Mouse (Mus musculus) neural tube, embryonic 13.5 days (tissue): Measurements from ENCODE around the gene Naa80. TPM values are rescaled to one million over a fixed set of nuclear protein-coding genes. Genes with fewer than 3 reads are reported as not detected.

Experiments
- ATAC-seq: fragments of 200-750 bp; cut with Nextera tagmentation; 2 replicates; pipeline ENCODE4 v1.8.0; 2017; ENCODE audit warnings: low read depth, mild to moderate bottlenecking, moderate TSS enrichment, moderate library complexity
- H3K27ac ChIP-seq: fragments of 300-500 bp; sonication (generic); replicated peaks from 2 replicates; pipeline ENCODE4 v1.5.1; 2015; ENCODE audit warnings: moderate library complexity, mild to moderate bottlenecking, inconsistent platforms
- H3K27me3 ChIP-seq: fragments of 300-500 bp; sonication (generic); 2 replicates; pipeline ENCODE4 v1.6.1; 2015; ENCODE audit warnings: mild to moderate bottlenecking, inconsistent platforms
- H3K36me3 ChIP-seq: fragments of 300-500 bp; sonication (generic); 2 replicates; pipeline ENCODE4 v1.6.1; 2015; ENCODE audit warnings: mild to moderate bottlenecking, inconsistent platforms
- H3K4me1 ChIP-seq: fragments of 300-500 bp; sonication (generic); replicated peaks from 2 replicates; pipeline ENCODE4 v1.6.1; 2015; ENCODE audit warnings: inconsistent platforms
- H3K4me2 ChIP-seq: fragments of 300-500 bp; sonication (generic); 2 replicates; pipeline ENCODE4 v1.6.1; 2015; ENCODE audit warnings: inconsistent platforms, mild to moderate bottlenecking, moderate library complexity
- H3K4me3 ChIP-seq: fragments of 300-500 bp; sonication (generic); 2 replicates; pipeline ENCODE4 v1.5.1; 2015; ENCODE audit warnings: mild to moderate bottlenecking, inconsistent platforms
- H3K9ac ChIP-seq: fragments of 300-500 bp; sonication (generic); 2 replicates; pipeline ENCODE4 v1.6.1; 2015; ENCODE audit warnings: moderate library complexity, mild to moderate bottlenecking, inconsistent platforms
- H3K9me3 ChIP-seq: fragments of 300-500 bp; sonication (generic); 2 replicates; pipeline ENCODE4 v1.6.1; 2016; ENCODE audit warnings: inconsistent platforms
- WGBS: fragments of 180-500 bp; shearing (Covaris S2); methylation state at CpG from one replicate; pipeline ENCODE4 v1.1.7; 2015; 5-methylcytosine and 5-hydroxymethylcytosine counted together
- polyA plus RNA-seq: library from polyadenylated mRNA; unstranded; fragments of >200 nt; fragmentation: Nextera tagmentation; extraction: Ambion mirVana; gene quantifications from 2 replicates; pipeline ENCODE4 v1.2.1, GENCODE M21; 2015

Gene Naa80
- polyA plus RNA-seq, 1 experiment from 2014 or later = 19.0 TPM

DNA sequence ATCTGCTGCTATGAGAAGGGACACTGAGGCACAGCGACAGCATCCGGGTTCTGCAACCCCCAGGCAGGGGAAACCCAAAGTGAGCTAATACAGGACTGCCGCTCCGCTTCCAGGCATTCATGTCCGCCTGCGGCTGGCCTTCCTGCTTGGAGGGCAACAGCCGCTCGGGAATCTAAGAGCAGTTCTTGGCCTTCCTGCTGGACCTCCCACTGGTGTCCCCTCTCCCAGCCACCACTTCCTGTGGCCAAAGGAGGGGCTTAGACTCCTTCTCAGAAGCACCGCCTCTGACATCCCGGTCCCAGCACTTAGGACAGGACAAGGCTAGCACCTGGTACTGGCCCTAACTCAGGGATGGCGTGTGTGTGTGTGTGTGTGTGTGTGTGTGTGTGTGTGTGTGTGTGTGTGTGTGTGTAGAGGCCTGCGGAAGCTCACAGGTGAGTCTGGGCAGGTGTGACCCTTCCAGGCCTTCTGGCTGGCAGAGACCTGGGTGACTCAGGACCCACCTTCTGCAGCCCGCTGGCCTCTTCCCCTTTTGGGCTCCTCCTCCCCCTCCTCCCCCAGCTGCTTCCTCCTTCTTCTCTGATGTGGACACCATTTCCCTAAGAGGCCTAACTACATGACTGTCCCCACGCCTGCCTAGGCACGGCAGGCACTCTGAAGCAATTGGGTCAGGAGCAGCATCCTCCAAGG lies 50.2 kb downstream of the Naa80 start:
- no peak overlapping the region for H3K4me3 ChIP-seq
- 44% methylated on average over 14 of the region's 15 CpGs for WGBS
- no peaks in the 10 kb centered on the region for H3K27me3 ChIP-seq
- peak overlapping the region; percentile 96 for H3K9ac ChIP-seq
- peaks cover 98% of the 10 kb centered on the region for H3K4me1 ChIP-seq
- H3K36me3 ChIP-seq = peaks cover 4% of the 10 kb centered on the region; the same call in 1 of the 2 replicates
- peak overlapping the region; percentile 98 for H3K27ac ChIP-seq
- no peaks in the 10 kb centered on the region for H3K9me3 ChIP-seq
- ATAC-seq = no peak
- H3K4me2 ChIP-seq = peak overlapping the region; percentile 99

DNA sequence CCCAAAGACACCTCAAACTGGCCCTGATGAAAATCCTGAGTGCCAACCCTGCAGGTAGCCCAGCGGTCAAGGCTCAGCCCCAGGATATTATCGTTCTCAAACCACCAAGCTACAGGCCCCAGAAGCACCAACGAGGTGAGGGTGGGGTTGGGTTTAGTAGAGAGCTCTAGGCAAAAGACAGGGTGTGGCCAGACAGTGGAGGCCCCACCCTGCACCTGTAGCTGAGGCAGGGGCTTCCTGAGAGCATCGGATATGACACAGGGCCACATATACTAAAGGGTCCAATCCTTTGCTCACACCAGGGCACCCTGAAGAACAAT lies 50.7 kb downstream of the Naa80 start:
- WGBS = 16% methylated on average over 4 of the region's 4 CpGs
- Histone ChIP-seq H3K27me3 (no peaks in the 10 kb centered on the region), H3K4me1 (peaks cover 98% of the 10 kb centered on the region), H3K9me3 (no peaks in the 10 kb centered on the region), H3K27ac (peak overlapping the region; percentile 98), H3K9ac (peak overlapping the region; percentile 96), H3K4me2 (peak overlapping the region; percentile 99), H3K36me3 (peaks cover 4% of the 10 kb centered on the region; the same call in 1 of the 2 replicates), H3K4me3 (peak overlapping the region; percentile 85; the same call in 1 of the 2 replicates)
- no peak for ATAC-seq

DNA sequence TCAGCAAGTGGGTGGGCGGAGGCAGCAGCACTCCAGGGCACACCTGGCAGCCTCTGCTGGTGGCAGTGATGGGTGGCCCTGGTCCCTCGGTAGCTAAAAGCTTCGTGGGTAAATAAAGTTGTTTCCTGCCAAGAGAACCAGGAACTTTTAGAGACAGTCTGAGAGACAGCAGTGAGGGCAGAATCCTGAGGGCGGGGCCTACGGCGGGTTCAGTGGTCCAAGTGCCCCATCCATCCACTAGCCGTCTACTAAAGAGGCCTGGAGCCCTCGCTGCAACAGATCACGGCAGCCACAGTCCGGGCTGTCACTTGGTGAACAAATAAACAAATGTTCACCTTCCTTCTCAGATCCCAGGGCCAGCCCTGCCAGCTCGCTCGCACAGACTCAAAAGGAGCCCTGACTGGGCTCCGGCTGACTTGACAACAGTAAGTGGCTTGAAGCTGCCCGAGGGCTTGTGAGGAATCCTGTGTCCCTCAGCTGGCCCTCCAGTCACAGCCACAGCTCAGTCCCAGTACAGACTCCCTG lies 51.3 kb downstream of the Naa80 start:
- peak overlapping the region; percentile 96 for H3K9ac ChIP-seq
- WGBS = 6% methylated on average over 14 of the region's 14 CpGs
- peak overlapping the region; percentile 85 for H3K4me3 ChIP-seq
- H3K4me1 ChIP-seq = peaks cover 97% of the 10 kb centered on the region
- no peaks in the 10 kb centered on the region for H3K27me3 ChIP-seq
- H3K27ac ChIP-seq = peak overlapping the region; percentile 98
- peaks cover 4% of the 10 kb centered on the region; the same call in 1 of the 2 replicates for H3K36me3 ChIP-seq
- H3K4me2 ChIP-seq = peak overlapping the region; percentile 99
- H3K9me3 ChIP-seq = no peaks in the 10 kb centered on the region
- ATAC-seq = peak; percentile 5

DNA sequence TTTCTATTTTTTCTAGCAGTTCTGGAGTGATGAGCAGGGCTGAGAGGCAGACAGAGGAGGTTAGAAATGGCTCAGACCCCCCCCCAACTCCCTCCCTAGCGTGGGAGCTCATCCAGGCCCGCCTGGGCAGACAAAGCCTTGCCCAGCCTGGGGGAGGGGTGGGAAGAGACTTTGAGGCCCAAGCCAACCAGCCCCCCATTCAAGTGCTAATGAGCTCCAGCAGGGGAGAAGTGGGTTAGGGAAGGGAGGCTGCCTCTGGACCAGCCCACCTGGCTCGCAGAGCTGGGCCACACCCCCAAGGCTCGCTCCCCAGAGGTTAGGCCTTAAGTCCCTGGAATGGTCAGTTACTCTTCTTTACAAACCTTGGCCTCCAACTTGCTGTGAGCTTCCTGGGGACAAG lies 51.9 kb downstream of the Naa80 start:
- Histone ChIP-seq H3K9ac (peak overlapping the region; percentile 96), H3K4me2 (peak overlapping the region; percentile 99), H3K9me3 (no peaks in the 10 kb centered on the region), H3K36me3 (peaks cover 2% of the 10 kb centered on the region; the same call in 1 of the 2 replicates), H3K27ac (peak overlapping the region; percentile 98), H3K4me3 (peak overlapping the region; percentile 85), H3K27me3 (no peaks in the 10 kb centered on the region), H3K4me1 (peaks cover 93% of the 10 kb centered on the region)
- WGBS = 3% methylated on average over 4 of the region's 4 CpGs
- peak; percentile 21 for ATAC-seq

DNA sequence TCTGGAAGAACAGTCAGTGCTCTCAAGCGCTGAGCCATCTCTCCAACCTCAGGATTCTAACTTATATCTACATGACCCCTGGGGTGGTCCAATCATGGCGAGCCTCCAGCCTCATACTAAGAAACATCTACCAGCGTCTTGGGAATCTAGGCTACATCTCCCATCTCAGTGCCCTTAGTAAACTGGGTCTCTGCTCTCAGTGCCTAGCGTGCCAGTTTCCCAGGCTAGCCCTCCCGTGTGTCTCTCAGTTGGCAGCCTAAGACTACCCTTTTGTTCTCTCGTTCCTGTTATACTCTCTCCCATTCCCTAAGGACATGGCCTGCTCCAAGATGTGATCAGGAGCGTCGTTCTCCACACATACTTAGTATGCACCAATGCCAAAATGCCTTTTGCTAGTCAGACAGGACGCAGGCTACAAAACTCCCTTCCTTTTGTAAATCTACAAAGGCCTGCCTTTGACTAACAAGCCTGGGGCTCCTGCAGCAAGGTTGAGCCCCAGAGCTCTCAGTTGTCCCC lies 52.7 kb downstream of the Naa80 start:
- Histone ChIP-seq H3K9ac (peak overlapping the region; percentile 96), H3K27ac (peak overlapping the region; percentile 98), H3K36me3 (no peaks in the 10 kb centered on the region)

DNA sequence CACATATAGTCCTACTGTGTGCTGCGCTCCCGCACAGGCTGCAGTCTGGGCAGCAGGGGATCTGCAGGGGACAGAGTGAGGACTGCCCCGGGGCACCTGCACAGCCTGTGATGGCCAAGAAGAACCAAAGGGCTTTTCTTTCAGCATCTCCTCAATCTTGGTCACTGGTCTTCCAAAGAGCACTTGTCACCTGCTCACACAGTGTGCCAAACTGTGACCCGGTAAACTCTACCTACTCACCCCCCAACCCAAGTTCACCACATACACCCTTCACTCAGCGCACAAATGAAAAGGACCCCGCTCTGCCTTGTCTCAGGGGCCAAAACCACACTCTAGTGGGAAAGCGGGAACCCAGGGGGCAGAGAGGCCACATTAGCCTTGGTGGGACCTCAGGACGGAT lies 53.2 kb downstream of the Naa80 start:
- WGBS = 70% methylated on average over 8 of the region's 8 CpGs
- H3K4me1 ChIP-seq = peaks cover 92% of the 10 kb centered on the region
- no peak for ATAC-seq
- peak overlapping the region; percentile 98 for H3K27ac ChIP-seq
- no peaks in the 10 kb centered on the region for H3K27me3 ChIP-seq
- no peaks in the 10 kb centered on the region for H3K36me3 ChIP-seq
- H3K9me3 ChIP-seq = no peaks in the 10 kb centered on the region
- H3K9ac ChIP-seq = peak overlapping the region; percentile 96
- H3K4me2 ChIP-seq = peak overlapping the region; percentile 99
- H3K4me3 ChIP-seq = peak overlapping the region; percentile 85

More for the DNA sequence above, 52.7 kb downstream of the Naa80 start:
- Histone ChIP-seq H3K4me2 (peak overlapping the region; percentile 99), H3K4me1 (peaks cover 93% of the 10 kb centered on the region), H3K27me3 (no peaks in the 10 kb centered on the region), H3K4me3 (peak overlapping the region; percentile 85), H3K9me3 (no peaks in the 10 kb centered on the region)
- WGBS = 32% methylated on average over 9 of the region's 9 CpGs
- ATAC-seq = no peak

DNA sequence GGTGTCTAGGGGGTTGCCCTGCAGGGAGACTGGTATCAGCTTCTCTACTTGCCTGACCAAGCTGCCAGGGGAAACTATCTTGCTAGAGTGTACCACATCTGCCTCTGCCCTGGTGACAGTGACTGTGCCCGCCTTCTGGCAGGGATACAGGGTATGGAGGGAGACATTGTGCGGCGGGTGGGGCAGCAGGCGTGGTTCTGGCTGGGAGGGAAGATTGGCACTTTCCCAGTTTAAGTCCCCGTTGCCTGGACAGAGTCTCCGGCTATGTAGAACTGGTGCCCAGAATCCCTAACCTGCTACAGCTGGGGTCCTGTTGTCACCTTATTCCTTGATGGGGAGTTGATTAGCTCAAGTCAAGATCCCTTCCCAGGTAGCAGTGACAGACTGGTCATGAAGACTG lies 53.8 kb downstream of the Naa80 start:
- no peaks in the 10 kb centered on the region for H3K36me3 ChIP-seq
- WGBS = 24% methylated on average over 6 of the region's 6 CpGs

DNA sequence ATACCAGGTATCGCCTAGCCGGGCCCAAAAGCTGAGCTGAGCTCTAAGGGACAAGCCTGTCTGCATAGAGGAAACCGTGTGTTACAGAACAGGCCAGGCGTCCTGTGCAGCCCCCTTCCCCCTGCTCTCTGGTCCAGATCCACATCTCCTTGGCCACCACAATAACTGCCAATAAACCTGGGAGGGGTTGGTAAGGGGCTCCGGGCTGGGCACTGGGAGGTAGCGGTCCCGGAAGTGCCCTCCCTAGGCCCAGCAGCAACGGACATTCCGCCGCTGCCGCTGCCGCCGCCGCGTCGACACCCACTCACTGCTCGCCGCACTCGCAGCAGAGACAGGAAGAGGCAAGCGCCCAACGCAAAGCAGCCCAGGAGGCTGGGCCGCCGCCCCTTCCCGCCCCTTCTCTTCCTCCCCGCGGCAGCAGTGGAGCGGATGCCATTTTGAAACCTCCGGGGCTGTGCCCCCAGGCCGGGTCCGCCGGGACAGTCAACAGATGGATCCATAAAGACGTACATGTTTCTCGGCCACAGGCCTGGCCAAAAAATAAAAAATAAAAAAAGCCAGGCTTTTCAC lies 54.5 kb downstream of the Naa80 start:
- H3K36me3 ChIP-seq = no peaks in the 10 kb centered on the region
- no peaks in the 10 kb centered on the region for H3K27me3 ChIP-seq
- WGBS = 2% methylated on average over 33 of the region's 33 CpGs
- H3K4me2 ChIP-seq = peak overlapping the region; percentile 99
- H3K9me3 ChIP-seq = no peaks in the 10 kb centered on the region
- ATAC-seq = no peak
- H3K27ac ChIP-seq = peak overlapping the region; percentile 98
- H3K4me3 ChIP-seq = peak overlapping the region; percentile 85
- H3K4me1 ChIP-seq = peaks cover 90% of the 10 kb centered on the region
- peak overlapping the region; percentile 96 for H3K9ac ChIP-seq

More for the DNA sequence above, 53.8 kb downstream of the Naa80 start:
- Histone ChIP-seq H3K9ac (peak overlapping the region; percentile 96), H3K9me3 (no peaks in the 10 kb centered on the region), H3K4me2 (peak overlapping the region; percentile 99), H3K27me3 (no peaks in the 10 kb centered on the region), H3K4me3 (peak overlapping the region; percentile 85), H3K27ac (peak overlapping the region; percentile 98), H3K4me1 (peaks cover 92% of the 10 kb centered on the region)
- ATAC-seq = no peak

Other genes starting within 250 kb of the Naa80 start
- gene Hemk1, start 240.5 kb upstream of the Naa80 start, polyA plus RNA-seq = 13.0 and 15.0 TPM in 2 replicates
- gene 6430571L13Rik, start 238.3 kb upstream of the Naa80 start, polyA plus RNA-seq = 6.4 and 6.5 TPM in 2 replicates
- gene Cacna2d2, start 179.3 kb upstream of the Naa80 start, polyA plus RNA-seq = 8.1 and 8.6 TPM in 2 replicates
- gene Tmem115, start 44.9 kb upstream of the Naa80 start, polyA plus RNA-seq = 43.4 and 44.4 TPM in 2 replicates
- gene Cyb561d2, start 36.7 kb upstream of the Naa80 start, polyA plus RNA-seq = 33.0 and 40.1 TPM in 2 replicates
- 66.7 and 73.7 TPM in 2 replicates for gene Nprl2, start 36.7 kb upstream of the Naa80 start, polyA plus RNA-seq
- gene Zmynd10, start 31.6 kb upstream of the Naa80 start, polyA plus RNA-seq = 1.2 and 1.3 TPM in 2 replicates
- 35.4 and 39.0 TPM in 2 replicates for gene Rassf1, start 27.3 kb upstream of the Naa80 start, polyA plus RNA-seq
- gene Tusc2, start 15.6 kb upstream of the Naa80 start, polyA plus RNA-seq = 95.3 and 114 TPM in 2 replicates
- gene Hyal2, start 10.9 kb upstream of the Naa80 start, polyA plus RNA-seq = 76.8 and 77.5 TPM in 2 replicates
- gene Hyal1, start 2.0 kb upstream of the Naa80 start, polyA plus RNA-seq = 8.2 and 8.5 TPM in 2 replicates
- 1.9 and 2.0 TPM in 2 replicates for gene Hyal3, start 1.9 kb downstream of the Naa80 start, polyA plus RNA-seq
- 13.5 and 17.4 TPM in 2 replicates for gene Ifrd2, start 8.8 kb downstream of the Naa80 start, polyA plus RNA-seq
- gene Sema3b, start 30.3 kb downstream of the Naa80 start, polyA plus RNA-seq = 6.5 and 9.0 TPM in 2 replicates
- 350 and 384 TPM in 2 replicates for gene Gnai2, start 56.5 kb downstream of the Naa80 start, polyA plus RNA-seq
- gene Slc38a3, start 90.6 kb downstream of the Naa80 start, polyA plus RNA-seq = 23.9 and 25.6 TPM in 2 replicates
- 0.96 and 2.4 TPM in 2 replicates for gene Gnat1, start 100.8 kb downstream of the Naa80 start, polyA plus RNA-seq
- gene Sema3f, start 131.6 kb downstream of the Naa80 start, polyA plus RNA-seq = 12.2 and 13.2 TPM in 2 replicates
- gene Rbm5, start 192.1 kb downstream of the Naa80 start, polyA plus RNA-seq = 252 and 279 TPM in 2 replicates